In the genomic region with DNA sequence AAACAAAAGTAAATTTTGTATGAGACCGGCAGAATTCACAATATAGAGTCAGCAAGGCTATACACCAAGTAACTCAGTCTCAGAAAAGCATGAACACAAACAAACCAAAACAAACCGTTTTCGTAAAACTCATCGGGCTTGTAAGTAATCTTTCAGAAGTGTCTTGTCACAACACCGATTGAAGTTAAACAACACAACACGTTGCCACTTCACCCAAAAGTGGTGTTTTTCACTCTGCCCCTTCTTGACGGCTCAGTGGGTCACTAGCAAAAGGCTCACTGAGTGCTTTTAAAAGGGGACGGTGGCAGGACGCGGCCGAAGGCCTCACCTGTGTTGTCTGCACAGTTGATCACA, we compare ENCODE assay signal across 9 mouse cellular contexts. TPM values are rescaled to one million over a fixed set of nuclear protein-coding genes. Genes with fewer than 3 reads are reported as not detected.
DNase-seq lines count a peak whose midpoint lies in the region; ATAC-seq lines count a peak whose summit lies in the region.
"Had no signal": no experiment of that assay in that cellular context is flagged by ENCODE, and none has a peak within 500 bp of the region (broad histone marks: within the 10 kb centered on the region; RNA-seq: fewer than 3 reads in every experiment).

No protein-coding gene starts in this region.

- H3K4me3 ChIP-seq in neural tube, embryonic 11.5 days (ENCODE audit: low read depth, low read length), result peak overlapping the region; percentile 96
- peak overlapping the region; percentile 96 for H3K4me3 ChIP-seq in erythroblast, embryonic 14.5 days (replicated peaks)
- H3K4me3 ChIP-seq in limb, embryonic 12.5 days (replicated peaks), result peak overlapping the region; percentile 78
- peak overlapping the region; percentile 66 for H3K4me3 ChIP-seq in stomach, embryonic 14.5 days (ENCODE audit: low read depth, low read length)

- 3% methylated on average over 11 of the region's 11 CpGs for WGBS in neural tube, embryonic 11.5 days
- WGBS in limb, embryonic 12.5 days, result 1% methylated on average over 11 of the region's 11 CpGs
- under 1% methylated on average over 11 of the region's 11 CpGs for WGBS in stomach, embryonic 14.5 days

- no peak for DNase-seq in neural tube, embryonic 11.5 days (ENCODE audit: low spot score)
- DNase-seq in neural tube, embryonic 10.5 days (ENCODE audit: extremely low spot score, low spot score), result no peak
- DNase-seq in layer of hippocampus, adult 18-20 months (ENCODE audit: low spot score in 2 of 2), result no peak
- no peak for DNase-seq in left cerebral cortex, postnatal 36 days (ENCODE audit: low spot score in 2 of 2)
- no peak for DNase-seq in right cerebral cortex, adult 18-20 months
- DNase-seq: cerebellum, postnatal 14 days had no signal

- H3K4me2 ChIP-seq in neural tube, embryonic 11.5 days (ENCODE audit: low read depth), result peak overlapping the region; percentile 87
- H3K4me2 ChIP-seq in limb, embryonic 12.5 days, result peak overlapping the region; percentile 64
- peak overlapping the region; percentile 68 for H3K4me2 ChIP-seq in stomach, embryonic 14.5 days (replicated peaks; ENCODE audit: low read depth, low read length)

- intact Hi-C loops in left cerebral cortex, postnatal 36 days (cut with DNase I), result no loop called here

- peak overlapping the region; percentile 94 for H3K27ac ChIP-seq in neural tube, embryonic 11.5 days (ENCODE audit: low read depth, low read length)
- H3K27ac ChIP-seq in limb, embryonic 12.5 days, result peak overlapping the region; percentile 96; the same call in 1 of the 2 replicates
- peak overlapping the region; percentile 75 for H3K27ac ChIP-seq in stomach, embryonic 14.5 days (ENCODE audit: low read length)

- peaks cover 31% of the 10 kb centered on the region for H3K36me3 ChIP-seq in neural tube, embryonic 11.5 days (ENCODE audit: control insufficient read depth, insufficient read depth, low read length)
- H3K36me3 ChIP-seq in erythroblast, embryonic 14.5 days (ENCODE audit: control insufficient read depth), result peaks cover 53% of the 10 kb centered on the region
- H3K36me3 ChIP-seq in limb, embryonic 12.5 days, result peaks cover 46% of the 10 kb centered on the region
- peaks cover 44% of the 10 kb centered on the region for H3K36me3 ChIP-seq in stomach, embryonic 14.5 days (ENCODE audit: control insufficient read depth, insufficient read depth, low read length)

- H3K9ac ChIP-seq in neural tube, embryonic 11.5 days (ENCODE audit: low read length), result peak overlapping the region; percentile 98
- H3K9ac ChIP-seq in limb, embryonic 12.5 days (replicated peaks), result peak overlapping the region; percentile 95
- peak overlapping the region; percentile 94 for H3K9ac ChIP-seq in stomach, embryonic 14.5 days (replicated peaks; ENCODE audit: low read depth, low read length)

- peaks cover 12% of the 10 kb centered on the region for H3K4me1 ChIP-seq in neural tube, embryonic 11.5 days (ENCODE audit: control insufficient read depth, insufficient read depth, low read length)
- peaks cover 32% of the 10 kb centered on the region for H3K4me1 ChIP-seq in erythroblast, embryonic 14.5 days (ENCODE audit: control insufficient read depth)
- peaks cover 20% of the 10 kb centered on the region for H3K4me1 ChIP-seq in limb, embryonic 12.5 days (replicated peaks)
- peaks cover 12% of the 10 kb centered on the region for H3K4me1 ChIP-seq in stomach, embryonic 14.5 days (ENCODE audit: control insufficient read depth, insufficient read depth, low read length)

- no peaks in the 10 kb centered on the region for H3K27me3 ChIP-seq in neural tube, embryonic 11.5 days (ENCODE audit: control insufficient read depth, insufficient read depth, low read length)
- H3K27me3 ChIP-seq in erythroblast, embryonic 14.5 days (ENCODE audit: control insufficient read depth), result no peaks in the 10 kb centered on the region
- no peaks in the 10 kb centered on the region for H3K27me3 ChIP-seq in limb, embryonic 12.5 days
- H3K27me3 ChIP-seq in stomach, embryonic 14.5 days (ENCODE audit: control insufficient read depth, insufficient read depth, low read length), result no peaks in the 10 kb centered on the region

- ATAC-seq in neural tube, embryonic 11.5 days (ENCODE audit: insufficient read depth, low FRiP score, low TSS enrichment), result no peak
- ATAC-seq in limb, embryonic 12.5 days (ENCODE audit: insufficient number of reproducible peaks, insufficient read depth, low FRiP score, low TSS enrichment, low read depth), result no peak
- ATAC-seq in stomach, embryonic 14.5 days (ENCODE audit: insufficient number of reproducible peaks, insufficient read depth, low FRiP score, low read depth), result no peak

- H3K9me3 ChIP-seq in neural tube, embryonic 11.5 days (ENCODE audit: control insufficient read depth, low read length), result no peaks in the 10 kb centered on the region
- H3K9me3 ChIP-seq in erythroblast, embryonic 14.5 days (ENCODE audit: control insufficient read depth, low read length), result peaks cover 3% of the 10 kb centered on the region
- 0 out of 2 replicates have a peak, but pooled peaks cover 2% of the 10 kb centered on the region for H3K9me3 ChIP-seq in limb, embryonic 12.5 days
- H3K9me3 ChIP-seq in stomach, embryonic 14.5 days (ENCODE audit: control insufficient read depth, low read depth, low read length), result no peaks in the 10 kb centered on the region

RNA-seq across cellular contexts. Expression of gene Rpl23, which starts 0.8 kb away (rescaled TPM):
- 453 and 457 TPM in 2 replicates for polyA plus RNA-seq in neural tube, embryonic 11.5 days (2014; fragmentation: Nextera tagmentation; extraction: Ambion mirVana)
- polyA plus RNA-seq in erythroblast, embryonic 14.5 days (2012), result 22.6 and 32.2 TPM in 2 replicates
- polyA plus RNA-seq in limb, embryonic 12.5 days (2016; fragmentation: Nextera tagmentation; extraction: Ambion mirVana), result 513 and 518 TPM in 2 replicates
- 774 and 780 TPM in 2 replicates for polyA plus RNA-seq in stomach, embryonic 14.5 days (2014; fragmentation: Nextera tagmentation; extraction: Ambion mirVana)
- 100 to 1,000 TPM; 367 to 379 TPM for total RNA-seq in layer of hippocampus, adult 18-20 months (2021)
- total RNA-seq in left cerebral cortex, postnatal 36 days (2021), result 100 to 1,000 TPM; 330 to 339 TPM

RNA-seq across cellular contexts. Expression of gene 1700001P01Rik, which starts 5.7 kb away (rescaled TPM):
- polyA plus RNA-seq in neural tube, embryonic 11.5 days (2014; fragmentation: Nextera tagmentation; extraction: Ambion mirVana), result not detected in 2 replicates
- polyA plus RNA-seq in erythroblast, embryonic 14.5 days (2012), result not detected in 2 replicates
- 0.37 TPM in 1 of 2 replicates, not detected in the other for polyA plus RNA-seq in limb, embryonic 12.5 days (2016; fragmentation: Nextera tagmentation; extraction: Ambion mirVana)
- polyA plus RNA-seq in stomach, embryonic 14.5 days (2014; fragmentation: Nextera tagmentation; extraction: Ambion mirVana), result 0.43 and 0.59 TPM in 2 replicates
- 1 to 10 TPM; 1.1 to 1.2 TPM for total RNA-seq in layer of hippocampus, adult 18-20 months (2021)
- total RNA-seq in left cerebral cortex, postnatal 36 days (2021), result 1 to 10 TPM in 1 of 2 experiments, not detected in 1; 1.1 TPM

RNA-seq across cellular contexts. Expression of gene Cwc25, which starts 15.1 kb away (rescaled TPM):
- polyA plus RNA-seq in neural tube, embryonic 11.5 days (2014; fragmentation: Nextera tagmentation; extraction: Ambion mirVana), result 13.3 and 13.7 TPM in 2 replicates
- polyA plus RNA-seq in erythroblast, embryonic 14.5 days (2012), result 1.2 and 1.3 TPM in 2 replicates
- 24.6 and 25.6 TPM in 2 replicates for polyA plus RNA-seq in limb, embryonic 12.5 days (2016; fragmentation: Nextera tagmentation; extraction: Ambion mirVana)
- polyA plus RNA-seq in stomach, embryonic 14.5 days (2014; fragmentation: Nextera tagmentation; extraction: Ambion mirVana), result 14.2 and 16.8 TPM in 2 replicates
- total RNA-seq in layer of hippocampus, adult 18-20 months (2021), result 10 to 100 TPM; 18.6 to 23.2 TPM
- 10 to 100 TPM; 20.2 to 20.7 TPM for total RNA-seq in left cerebral cortex, postnatal 36 days (2021)

RNA-seq across cellular contexts. Expression of gene Lasp1, which starts 17.3 kb away (rescaled TPM):
- 68.8 and 73.1 TPM in 2 replicates for polyA plus RNA-seq in neural tube, embryonic 11.5 days (2014; fragmentation: Nextera tagmentation; extraction: Ambion mirVana)
- polyA plus RNA-seq in erythroblast, embryonic 14.5 days (2012), result 0.41 and 0.56 TPM in 2 replicates
- 110 and 120 TPM in 2 replicates for polyA plus RNA-seq in limb, embryonic 12.5 days (2016; fragmentation: Nextera tagmentation; extraction: Ambion mirVana)
- polyA plus RNA-seq in stomach, embryonic 14.5 days (2014; fragmentation: Nextera tagmentation; extraction: Ambion mirVana), result 73.2 and 82.0 TPM in 2 replicates
- 100 to 1,000 TPM; 107 to 110 TPM for total RNA-seq in layer of hippocampus, adult 18-20 months (2021)
- total RNA-seq in left cerebral cortex, postnatal 36 days (2021), result 100 to 1,000 TPM; 175 to 183 TPM

RNA-seq across cellular contexts. Expression of gene Pip4k2b, which starts 37.0 kb away (rescaled TPM):
- polyA plus RNA-seq in neural tube, embryonic 11.5 days (2014; fragmentation: Nextera tagmentation; extraction: Ambion mirVana), result 2.0 and 2.8 TPM in 2 replicates
- 0.17 and 0.28 TPM in 2 replicates for polyA plus RNA-seq in erythroblast, embryonic 14.5 days (2012)
- polyA plus RNA-seq in limb, embryonic 12.5 days (2016; fragmentation: Nextera tagmentation; extraction: Ambion mirVana), result 2.2 and 2.7 TPM in 2 replicates
- polyA plus RNA-seq in stomach, embryonic 14.5 days (2014; fragmentation: Nextera tagmentation; extraction: Ambion mirVana), result 1.9 and 2.5 TPM in 2 replicates
- total RNA-seq in layer of hippocampus, adult 18-20 months (2021), result 100 to 1,000 TPM; 114 to 115 TPM
- total RNA-seq in left cerebral cortex, postnatal 36 days (2021), result 100 to 1,000 TPM; 113 to 114 TPM

Comparison
In these comparisons a context has a peak if more than half of its experiments do, and no peak if none do; other contexts are left out.
1. RNA of gene Rpl23, which starts 0.8 kb away (polyA plus RNA-seq): 774 to 780 TPM in stomach, embryonic 14.5 days, 513 to 518 TPM in limb, embryonic 12.5 days and 453 to 457 TPM in neural tube, embryonic 11.5 days; 22.6 to 32.2 TPM in erythroblast, embryonic 14.5 days; every median in the first group is over 10 times any median in the second.
2. Peak in every context shown above with its lines, with median percentiles within 50 percentile points of each other: H3K27ac ChIP-seq, H3K4me2 ChIP-seq, H3K4me3 ChIP-seq and H3K9ac ChIP-seq.